Mouse (Mus musculus) kidney, postnatal 0 days (tissue): ENCODE measurements at regions not wholly inside any gene's neighbourhood (a gene's known extent, or its start where the extent isn't known, plus 50 kb on each side); places are given as distances from the start of the nearest gene placed in this dataset.

Experiments used
- ATAC-seq: fragments of 200-750 bp; cut with Nextera tagmentation; replicated peaks from 2 replicates; pipeline ENCODE4 v1.8.0; 2017; ENCODE audit warnings: low read depth, moderate number of reproducible peaks, moderate TSS enrichment, moderate library complexity; ENCODE audit not compliant: low FRiP score
- DNase-seq: peaks from one replicate; pipeline ENCODE4 v3.0.0-alpha.2; 2016; ENCODE audit warnings: low spot score
- H3K27ac ChIP-seq: fragments of 300-500 bp; sonication (generic); 2 replicates; pipeline ENCODE4 v1.5.1; 2014; ENCODE audit warnings: mild to moderate bottlenecking
- H3K27me3 ChIP-seq: fragments of 300-500 bp; sonication (generic); 2 replicates; pipeline ENCODE4 v1.6.1; 2014; ENCODE audit warnings: low read length, mixed read lengths; ENCODE audit not compliant: insufficient read depth
- H3K36me3 ChIP-seq: fragments of 300-500 bp; sonication (generic); 2 replicates; pipeline ENCODE4 v1.6.1; 2014; ENCODE audit warnings: low read length, mixed read lengths; ENCODE audit not compliant: insufficient read depth
- H3K4me1 ChIP-seq: fragments of 300-500 bp; sonication (generic); replicated peaks from 2 replicates; pipeline ENCODE4 v1.6.1; 2014; ENCODE audit warnings: antibody characterized with exemption, low read length, mixed read lengths; ENCODE audit not compliant: insufficient read depth
- H3K4me2 ChIP-seq: fragments of 300-500 bp; sonication (generic); 2 replicates; pipeline ENCODE4 v1.6.1; 2014; ENCODE audit warnings: mild to moderate bottlenecking, low read length, moderate library complexity, mixed read lengths
- H3K4me3 ChIP-seq: fragments of 300-500 bp; sonication (generic); replicated peaks from 2 replicates; pipeline ENCODE4 v1.5.1; 2014; ENCODE audit warnings: low read depth, low read length
- H3K9ac ChIP-seq: fragments of 300-500 bp; sonication (generic); 2 replicates; pipeline ENCODE4 v1.6.1; 2014; ENCODE audit warnings: low read depth, low read length
- H3K9me3 ChIP-seq: fragments of 300-500 bp; sonication (generic); replicated peaks from 2 replicates; pipeline ENCODE4 v1.6.1; 2016; ENCODE audit warnings: low read length, inconsistent platforms, mixed read lengths
- CTCF ChIP-seq: IDR thresholded peaks from 2 replicates; pipeline ENCODE4 v1.5.1; 2016; ENCODE audit warnings: antibody characterized with exemption, low read depth, mild to moderate bottlenecking, moderate library complexity
- WGBS: fragments of 180-500 bp; shearing (Covaris S2); extraction: QIAGEN DNeasy Blood & Tissue Kit; methylation state at CpG from one replicate; pipeline ENCODE4 v1.1.7; 2014; 5-methylcytosine and 5-hydroxymethylcytosine counted together

DNA sequence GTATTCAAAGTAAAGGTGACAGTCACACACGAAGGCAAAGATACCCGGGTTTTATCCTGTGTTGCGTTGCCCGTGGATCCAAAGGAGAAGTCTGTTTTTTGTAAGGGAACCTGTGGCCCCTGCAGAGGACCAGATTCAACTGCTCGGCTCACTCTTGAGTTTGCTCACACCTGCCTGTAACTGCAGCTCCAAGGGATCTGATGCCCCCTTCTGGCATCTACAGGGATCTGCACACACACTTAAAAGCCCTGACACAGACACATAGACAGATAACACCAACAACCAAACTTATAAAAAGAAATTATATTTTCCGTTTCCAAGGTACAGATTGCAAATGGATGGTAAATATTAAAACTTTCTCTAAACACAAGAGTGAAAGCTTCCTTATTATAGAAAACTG is 223.3 kb upstream of the 1700056E22Rik start:
- Histone ChIP-seq H3K9ac (no peak overlapping the region), H3K4me3 (no peak overlapping the region), H3K4me1 (no peaks in the 10 kb centered on the region), H3K36me3 (no peaks in the 10 kb centered on the region), H3K9me3 (peaks cover 4% of the 10 kb centered on the region; the same call in 1 of the 2 replicates), H3K27me3 (no peaks in the 10 kb centered on the region), H3K27ac (no peak overlapping the region), H3K4me2 (no peak overlapping the region)
- ATAC-seq (no peak), DNase-seq (no peak)
- peak; percentile 28 for TF ChIP-seq CTCF
- WGBS = 95% methylated on average over 6 of the region's 6 CpGs

- 63% methylated on average over 4 of the region's 4 CpGs for WGBS
- no peak for TF ChIP-seq CTCF
Measured at GRCm38 (mm10) chr1:184254951-184255350, 220.8 kb upstream of the 1700056E22Rik start.

DNA sequence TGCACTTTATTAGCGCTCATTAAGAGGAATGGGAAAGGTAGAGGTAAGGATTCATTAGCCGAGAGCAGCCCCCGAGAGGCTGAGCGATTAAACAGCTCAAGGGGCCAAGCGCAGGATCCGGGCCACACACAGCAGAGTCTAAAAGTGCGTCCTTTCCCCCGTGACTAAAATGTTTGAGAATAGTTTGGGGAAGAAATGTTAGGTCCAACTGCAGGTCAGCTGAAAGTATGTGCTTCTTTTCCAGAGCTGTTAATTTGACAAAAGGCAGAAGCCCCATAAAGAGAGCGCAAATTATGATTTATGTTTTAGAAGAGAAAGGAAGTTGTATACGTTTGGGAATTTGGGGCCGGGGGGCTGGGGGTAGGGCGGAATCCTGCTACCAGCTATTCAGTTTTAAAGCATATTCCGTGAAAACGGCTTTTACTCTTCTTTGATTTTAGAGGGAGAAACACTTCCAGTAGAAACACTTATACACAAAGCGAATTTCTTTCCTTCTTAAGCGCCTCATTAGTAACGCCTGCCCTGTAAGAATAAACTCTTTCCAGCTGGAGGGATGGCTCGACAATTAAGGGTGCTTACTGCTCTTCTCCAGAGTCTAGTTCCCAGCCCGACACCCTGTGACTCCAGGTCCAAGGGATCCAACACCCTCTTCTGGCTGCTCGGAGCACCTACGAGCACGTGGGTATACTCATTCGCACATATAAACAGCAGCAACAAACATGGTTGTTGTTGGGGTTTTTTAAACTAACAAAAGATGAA is 210.8 kb upstream of the 1700056E22Rik start:
- Histone ChIP-seq H3K4me1 (no peaks in the 10 kb centered on the region), H3K9ac (no peak overlapping the region), H3K9me3 (no peaks in the 10 kb centered on the region), H3K36me3 (no peaks in the 10 kb centered on the region), H3K4me2 (peak overlapping the region; percentile 45), H3K27me3 (no peaks in the 10 kb centered on the region), H3K4me3 (no peak overlapping the region; the same call in 1 of the 2 replicates), H3K27ac (peak overlapping the region; percentile 32; the same call in 1 of the 2 replicates)
- 46% methylated on average over 23 of the region's 23 CpGs for WGBS
- ATAC-seq = no peak
- peak; percentile 85 for DNase-seq
- no peak; the same call in 1 of the 2 replicates for TF ChIP-seq CTCF

More at GRCm38 (mm10) chr1:184254951-184255350, 220.8 kb upstream of the 1700056E22Rik start:
- Histone ChIP-seq H3K9ac (no peak overlapping the region), H3K4me3 (no peak overlapping the region), H3K4me2 (no peak overlapping the region), H3K4me1 (no peaks in the 10 kb centered on the region), H3K36me3 (no peaks in the 10 kb centered on the region), H3K27ac (no peak overlapping the region), H3K9me3 (peaks cover 4% of the 10 kb centered on the region; the same call in 1 of the 2 replicates), H3K27me3 (no peaks in the 10 kb centered on the region)
- no peak for DNase-seq
- no peak for ATAC-seq

- WGBS = 33% methylated on average over 9 of the region's 9 CpGs
- Histone ChIP-seq H3K27me3 (no peaks in the 10 kb centered on the region), H3K4me3 (no peak overlapping the region; the same call in 1 of the 2 replicates), H3K4me1 (no peaks in the 10 kb centered on the region), H3K9me3 (no peaks in the 10 kb centered on the region), H3K4me2 (peak overlapping the region; percentile 45), H3K36me3 (no peaks in the 10 kb centered on the region), H3K9ac (no peak overlapping the region), H3K27ac (peak overlapping the region; percentile 32; the same call in 1 of the 2 replicates)
- ATAC-seq = 0 out of 2 replicates have a peak, but pooled peaks have one; percentile 40
- DNase-seq = peak; percentile 89
- TF ChIP-seq CTCF = no peak
Measured at GRCm38 (mm10) chr1:184244296-184244695, 210.2 kb upstream of the 1700056E22Rik start.

DNA sequence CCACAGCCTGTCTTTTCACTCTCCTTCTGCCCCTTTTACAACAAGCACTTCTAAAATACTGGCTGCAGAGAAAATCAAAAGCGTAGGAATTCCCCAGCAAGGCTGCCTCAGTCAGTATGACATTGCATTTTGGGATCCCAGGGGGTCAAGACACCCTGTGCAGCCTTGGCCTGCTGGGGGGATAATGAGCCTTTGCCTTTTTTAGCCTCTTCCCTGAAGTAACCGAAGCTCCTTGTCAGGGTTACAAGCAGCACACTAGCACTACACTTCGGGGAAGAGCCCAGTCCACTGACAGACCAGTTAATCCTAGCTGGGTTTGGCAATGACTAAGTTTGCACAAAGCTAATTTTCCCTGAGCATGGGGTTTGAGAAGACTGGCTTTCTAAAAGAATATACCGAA is 207.7 kb upstream of the 1700056E22Rik start:
- Histone ChIP-seq H3K9ac (no peak overlapping the region), H3K36me3 (no peaks in the 10 kb centered on the region), H3K4me2 (no peak overlapping the region), H3K27ac (no peak overlapping the region), H3K4me1 (no peaks in the 10 kb centered on the region), H3K4me3 (no peak overlapping the region), H3K27me3 (no peaks in the 10 kb centered on the region), H3K9me3 (no peaks in the 10 kb centered on the region)
- DNase-seq (no peak), ATAC-seq (no peak)
- 67% methylated on average over 4 of the region's 4 CpGs for WGBS
- no peak for TF ChIP-seq CTCF

- 22% methylated on average over 25 of the region's 25 CpGs for WGBS
- Histone ChIP-seq H3K4me1 (no peaks in the 10 kb centered on the region), H3K27me3 (no peaks in the 10 kb centered on the region), H3K9me3 (no peaks in the 10 kb centered on the region), H3K36me3 (no peaks in the 10 kb centered on the region), H3K4me2 (peak overlapping the region; percentile 50), H3K9ac (0 out of 2 replicates have a peak overlapping the region, but pooled peaks have one; percentile 13), H3K4me3 (peak overlapping the region; percentile 23; the same call in 1 of the 2 replicates), H3K27ac (no peak overlapping the region)
- peak; percentile 84 for TF ChIP-seq CTCF
- ATAC-seq (no peak), DNase-seq (peak; percentile 77)
Measured at GRCm38 (mm10) chr1:184235131-184235983, 201.3 kb upstream of the 1700056E22Rik start.
